Mouse (Mus musculus) thymus, postnatal 14 days (tissue): ENCODE results near the gene Sh3kbp1.

Experiments
- DNase-seq: peaks from one replicate; pipeline ENCODE4 v3.0.0; 2021

Gene Sh3kbp1

DNA sequence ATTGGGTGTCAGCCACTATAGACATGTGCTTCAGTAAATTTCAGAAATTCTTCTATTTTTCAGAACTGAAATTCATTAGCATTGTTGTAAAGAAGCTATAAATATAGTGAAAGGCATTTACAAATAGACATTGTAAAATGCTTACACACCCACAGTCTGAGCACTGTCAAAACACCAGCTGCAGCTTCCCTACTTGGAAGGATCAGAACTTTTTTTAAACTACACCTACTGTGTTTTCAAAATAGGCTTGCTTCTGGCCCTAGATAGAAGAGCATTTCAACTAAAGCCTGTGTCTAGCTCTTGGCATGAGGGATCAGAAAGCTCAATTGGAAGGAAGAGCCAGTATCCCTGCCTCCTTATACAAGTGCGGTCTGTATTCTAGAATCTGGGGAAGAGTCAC is 305.0 kb downstream of the Sh3kbp1 start:
- no peak for DNase-seq

DNA sequence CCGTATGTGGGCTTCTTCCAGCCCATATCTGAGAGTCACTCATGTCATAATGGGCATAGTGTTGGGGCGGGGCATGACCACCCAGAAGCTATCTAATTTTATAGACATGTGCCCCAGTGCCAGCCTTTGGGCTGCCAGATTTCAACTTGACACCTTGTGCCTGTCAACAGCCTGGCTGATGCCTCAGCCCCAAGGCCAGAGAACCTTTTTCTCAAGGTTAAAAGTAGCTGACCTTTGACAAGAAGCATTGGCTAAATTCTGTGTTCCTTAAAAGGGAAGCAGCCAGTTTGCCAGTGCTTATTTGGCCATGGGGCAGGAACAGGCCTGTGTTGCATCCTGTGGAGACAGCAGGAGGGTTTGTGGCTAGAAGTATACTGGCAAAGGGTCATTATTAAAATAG is 315.5 kb downstream of the Sh3kbp1 start:
- no peak for DNase-seq

GRCm38 (mm10) chrX:159943586-159943985 is 316.5 kb downstream of the Sh3kbp1 start:
- DNase-seq = no peak

GRCm38 (mm10) chrX:159953546-159954429 is 326.7 kb downstream of the Sh3kbp1 start:
- DNase-seq = no peak

GRCm38 (mm10) chrX:159954430-159954779 is 327.3 kb downstream of the Sh3kbp1 start:
- no peak for DNase-seq

GRCm38 (mm10) chrX:159955433-159955832 is 328.4 kb downstream of the Sh3kbp1 start:
- no peak for DNase-seq

- DNase-seq = no peak
These were observed 334.3 kb downstream of the Sh3kbp1 start for GRCm38 (mm10) chrX:159961385-159961784.

GRCm38 (mm10) chrX:159963273-159963672 is 336.2 kb downstream of the Sh3kbp1 start:
- DNase-seq = peak; percentile 48

DNA sequence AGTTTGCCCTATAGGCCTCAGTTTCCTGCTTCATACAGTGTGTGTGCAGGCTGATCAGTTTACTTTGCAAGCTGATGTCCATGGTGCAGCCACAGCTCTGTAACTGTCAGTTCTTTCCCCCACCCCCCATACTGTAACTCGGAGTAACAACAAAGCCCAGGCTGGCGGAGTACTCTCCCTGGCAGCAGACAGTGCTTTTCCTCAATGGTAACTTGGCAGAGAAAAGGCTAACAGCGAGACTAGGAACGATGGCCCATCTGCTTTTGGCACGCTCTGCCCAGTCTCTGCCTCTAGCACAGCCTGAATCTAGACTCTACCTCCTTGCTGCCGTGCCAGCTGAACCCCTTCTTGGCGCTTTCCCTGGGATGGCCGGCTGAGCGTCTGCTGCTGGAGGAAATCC is 336.9 kb downstream of the Sh3kbp1 start:
- DNase-seq = no peak

- no peak for DNase-seq
These were observed 342.0 kb downstream of the Sh3kbp1 start for GRCm38 (mm10) chrX:159969025-159969424.

GRCm38 (mm10) chrX:159971091-159971779 is 344.2 kb downstream of the Sh3kbp1 start:
- DNase-seq = no peak

GRCm38 (mm10) chrX:159973730-159974129 is 346.7 kb downstream of the Sh3kbp1 start:
- DNase-seq = peak; percentile 16

- no peak for DNase-seq
These were observed 349.2 kb downstream of the Sh3kbp1 start for GRCm38 (mm10) chrX:159976243-159976642.

DNA sequence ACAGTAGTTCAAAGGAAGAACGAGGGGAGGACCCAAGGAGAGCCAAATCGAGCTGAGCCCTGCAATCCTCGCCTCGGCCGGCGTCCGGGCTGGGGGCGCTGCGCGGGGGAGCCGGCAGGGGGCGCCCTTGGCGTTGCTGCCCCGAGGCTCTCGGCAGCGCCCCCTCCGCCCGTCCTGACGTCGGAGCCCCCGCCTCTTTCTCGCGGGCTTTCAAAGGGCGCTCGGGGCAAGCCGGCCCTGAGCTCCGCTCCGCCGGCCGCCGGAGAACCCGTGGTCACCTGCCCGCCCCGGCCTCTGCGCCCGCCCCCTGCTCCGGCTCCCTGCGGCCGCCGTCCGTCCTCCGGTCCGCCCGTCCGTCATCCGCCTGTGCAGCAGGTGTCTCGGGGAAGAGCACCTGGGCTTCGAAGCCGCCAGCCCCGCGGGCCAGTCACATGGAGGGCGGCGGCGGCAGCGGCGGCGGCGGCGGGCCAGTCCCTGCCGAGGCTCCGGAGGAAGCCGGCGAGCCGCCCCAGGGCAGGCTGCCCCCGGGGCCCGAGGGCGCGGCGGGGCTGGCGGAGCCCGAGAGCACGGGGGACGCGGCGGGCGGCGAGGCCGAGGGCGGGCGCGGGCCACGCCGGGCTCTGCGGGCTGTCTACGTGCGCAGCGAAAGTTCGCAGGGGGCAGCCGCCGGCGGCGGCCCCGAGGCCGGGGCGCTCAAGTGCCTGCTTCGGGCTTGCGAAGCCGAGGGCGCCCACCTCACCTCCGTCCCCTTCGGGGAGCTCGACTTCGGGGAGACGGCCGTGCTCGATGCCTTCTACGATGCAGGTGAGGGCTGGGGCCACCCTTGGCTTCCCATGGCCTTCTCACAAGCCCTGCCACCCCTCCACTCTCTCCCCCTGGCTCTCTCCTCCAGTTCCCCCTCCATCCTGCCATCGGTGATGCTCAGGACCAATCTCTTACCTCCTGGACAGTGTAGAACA is 361.2 kb downstream of the Sh3kbp1 start, which contains the start of gene Map3k15:
Map3k15 (plus strand) TSS at position 432 of the 959 bp plus-strand sequence.
- peak; percentile 77 for DNase-seq

DNA sequence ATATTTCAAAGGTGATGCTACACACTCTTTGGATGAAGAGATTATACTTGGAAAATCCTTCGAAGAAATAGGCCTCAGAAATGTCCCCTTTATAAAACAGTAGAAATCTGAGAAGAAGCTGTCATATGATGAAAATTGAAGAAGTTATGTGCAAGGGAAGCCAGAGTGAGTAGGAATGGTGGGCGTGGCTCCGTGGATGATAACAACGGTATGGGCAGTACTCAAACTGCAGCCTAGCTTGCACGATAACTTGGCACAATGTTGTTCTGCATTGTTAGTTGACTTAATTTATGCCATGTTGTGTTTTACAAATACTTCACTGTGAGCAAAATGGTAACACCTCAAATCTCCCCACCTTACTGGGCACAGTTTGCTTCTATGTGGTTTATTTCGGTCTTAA is 368.7 kb downstream of the Sh3kbp1 start:
- DNase-seq = no peak
